Mouse (Mus musculus) cortical plate, adult 2 months (tissue): Measurements from ENCODE around the gene Cyp1b1.

Experiments
- CTCF ChIP-seq: fragments of 200-500 bp; IDR thresholded peaks from 2 replicates; pipeline ENCODE4 v1.5.1; 2011; ENCODE audit warnings: mild to moderate bottlenecking, control low read depth, low read length; ENCODE audit not compliant: insufficient read depth; ENCODE audit errors: extremely low read depth
- POLR2A ChIP-seq: fragments of 200-500 bp; IDR thresholded peaks from 2 replicates; pipeline ENCODE4 v1.6.1; 2011; ENCODE audit warnings: mild to moderate bottlenecking, low read length, control low read depth; ENCODE audit not compliant: insufficient read depth; ENCODE audit errors: extremely low read depth

DNA sequence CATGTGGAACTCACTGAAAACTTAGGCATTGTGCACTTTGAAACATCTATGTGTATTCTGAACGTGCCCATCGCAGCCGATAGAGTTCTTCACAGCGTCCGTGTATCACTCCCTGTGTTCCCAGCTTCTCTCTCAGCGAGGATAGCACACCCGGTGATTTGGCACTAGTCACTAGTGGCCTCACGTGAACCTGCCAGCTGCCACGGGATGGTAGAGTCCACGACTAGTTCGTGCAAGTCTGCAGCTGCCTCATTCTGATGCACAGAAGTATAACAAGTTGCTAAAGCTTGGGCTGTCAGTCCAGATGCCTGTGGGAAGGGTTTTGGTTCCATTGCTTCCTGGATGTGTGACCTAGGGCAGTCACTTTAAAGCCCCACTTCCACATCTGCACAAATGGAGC is 32.1 kb upstream of the Cyp1b1 start:
- TF ChIP-seq POLR2A, result no peak
- TF ChIP-seq CTCF, result no peak
